Mouse (Mus musculus) kidney, postnatal 0 days (tissue): ENCODE data around the gene Hecw2. TPM values are rescaled to one million over a fixed set of nuclear protein-coding genes. Genes with fewer than 3 reads are reported as not detected.

ENCODE experiments used
- ATAC-seq: fragments of 200-750 bp; cut with Nextera tagmentation; replicated peaks from 2 replicates; pipeline ENCODE4 v1.8.0; 2017; ENCODE audit warnings: low read depth, moderate number of reproducible peaks, moderate TSS enrichment, moderate library complexity; ENCODE audit not compliant: low FRiP score
- DNase-seq: peaks from one replicate; pipeline ENCODE4 v3.0.0-alpha.2; 2016; ENCODE audit warnings: low spot score
- H3K27ac ChIP-seq: fragments of 300-500 bp; sonication (generic); 2 replicates; pipeline ENCODE4 v1.5.1; 2014; ENCODE audit warnings: mild to moderate bottlenecking
- H3K27me3 ChIP-seq: fragments of 300-500 bp; sonication (generic); 2 replicates; pipeline ENCODE4 v1.6.1; 2014; ENCODE audit warnings: low read length, mixed read lengths; ENCODE audit not compliant: insufficient read depth
- H3K36me3 ChIP-seq: fragments of 300-500 bp; sonication (generic); 2 replicates; pipeline ENCODE4 v1.6.1; 2014; ENCODE audit warnings: low read length, mixed read lengths; ENCODE audit not compliant: insufficient read depth
- H3K4me1 ChIP-seq: fragments of 300-500 bp; sonication (generic); replicated peaks from 2 replicates; pipeline ENCODE4 v1.6.1; 2014; ENCODE audit warnings: antibody characterized with exemption, low read length, mixed read lengths; ENCODE audit not compliant: insufficient read depth
- H3K4me2 ChIP-seq: fragments of 300-500 bp; sonication (generic); 2 replicates; pipeline ENCODE4 v1.6.1; 2014; ENCODE audit warnings: mild to moderate bottlenecking, low read length, moderate library complexity, mixed read lengths
- H3K4me3 ChIP-seq: fragments of 300-500 bp; sonication (generic); replicated peaks from 2 replicates; pipeline ENCODE4 v1.5.1; 2014; ENCODE audit warnings: low read depth, low read length
- H3K9ac ChIP-seq: fragments of 300-500 bp; sonication (generic); 2 replicates; pipeline ENCODE4 v1.6.1; 2014; ENCODE audit warnings: low read depth, low read length
- H3K9me3 ChIP-seq: fragments of 300-500 bp; sonication (generic); replicated peaks from 2 replicates; pipeline ENCODE4 v1.6.1; 2016; ENCODE audit warnings: low read length, inconsistent platforms, mixed read lengths
- CTCF ChIP-seq: IDR thresholded peaks from 2 replicates; pipeline ENCODE4 v1.5.1; 2016; ENCODE audit warnings: antibody characterized with exemption, low read depth, mild to moderate bottlenecking, moderate library complexity
- WGBS: fragments of 180-500 bp; shearing (Covaris S2); extraction: QIAGEN DNeasy Blood & Tissue Kit; methylation state at CpG from one replicate; pipeline ENCODE4 v1.1.7; 2014; 5-methylcytosine and 5-hydroxymethylcytosine counted together
- polyA plus RNA-seq: library from polyadenylated mRNA; unstranded; fragments of >200 nt; fragmentation: Nextera tagmentation; extraction: Ambion mirVana; gene quantifications from 2 replicates; pipeline ENCODE4 v1.2.1, GENCODE M21; 2015

The Hecw2 gene
- polyA plus RNA-seq, 1 experiment from 2014 or later, result 2.5 TPM

GRCm38 (mm10) chr1:53818072-53818862 is 376.7 kb downstream of the Hecw2 start:
- WGBS, result 41% methylated on average over 3 of the region's 3 CpGs
- ATAC-seq (no peak), DNase-seq (no peak)
- Histone ChIP-seq H3K4me2 (no peak overlapping the region), H3K4me1 (0 out of 2 replicates have a peak, but pooled peaks cover under 1% of the 10 kb centered on the region), H3K9me3 (no peaks in the 10 kb centered on the region), H3K4me3 (no peak overlapping the region), H3K27ac (no peak overlapping the region), H3K27me3 (no peaks in the 10 kb centered on the region), H3K36me3 (no peaks in the 10 kb centered on the region), H3K9ac (no peak overlapping the region)
- no peak for TF ChIP-seq CTCF

- Histone ChIP-seq H3K36me3 (no peaks in the 10 kb centered on the region), H3K4me3 (no peak overlapping the region), H3K27ac (no peak overlapping the region), H3K27me3 (no peaks in the 10 kb centered on the region), H3K4me1 (no peaks in the 10 kb centered on the region), H3K4me2 (no peak overlapping the region), H3K9ac (no peak overlapping the region), H3K9me3 (no peaks in the 10 kb centered on the region)
- TF ChIP-seq CTCF, result no peak
- 38% methylated on average over 2 of the region's 2 CpGs for WGBS
- ATAC-seq, result peak; percentile 59; the same call in 1 of the 2 replicates
- DNase-seq, result no peak
Observed at GRCm38 (mm10) chr1:53816353-53816752, 378.6 kb downstream of the Hecw2 start.

- Histone ChIP-seq H3K9ac (no peak overlapping the region), H3K4me3 (no peak overlapping the region), H3K9me3 (no peaks in the 10 kb centered on the region), H3K4me1 (no peaks in the 10 kb centered on the region), H3K27me3 (no peaks in the 10 kb centered on the region), H3K4me2 (no peak overlapping the region), H3K27ac (no peak overlapping the region), H3K36me3 (no peaks in the 10 kb centered on the region)
- no peak for DNase-seq
- no peak for ATAC-seq
- no peak for TF ChIP-seq CTCF
- 75% methylated on average over 2 of the region's 2 CpGs for WGBS
Observed at GRCm38 (mm10) chr1:53814077-53814705, 380.8 kb downstream of the Hecw2 start.

GRCm38 (mm10) chr1:53811919-53812318 is 383.0 kb downstream of the Hecw2 start:
- Histone ChIP-seq H3K36me3 (no peaks in the 10 kb centered on the region), H3K9ac (no peak overlapping the region), H3K27me3 (no peaks in the 10 kb centered on the region), H3K4me1 (no peaks in the 10 kb centered on the region), H3K4me3 (no peak overlapping the region), H3K9me3 (no peaks in the 10 kb centered on the region), H3K27ac (no peak overlapping the region), H3K4me2 (no peak overlapping the region)
- WGBS, result 83% methylated on average over 4 of the region's 4 CpGs
- no peak for DNase-seq
- TF ChIP-seq CTCF, result no peak
- ATAC-seq, result no peak

- Histone ChIP-seq H3K4me1 (no peaks in the 10 kb centered on the region), H3K4me3 (no peak overlapping the region), H3K9me3 (no peaks in the 10 kb centered on the region), H3K4me2 (no peak overlapping the region), H3K27me3 (no peaks in the 10 kb centered on the region), H3K27ac (no peak overlapping the region), H3K36me3 (no peaks in the 10 kb centered on the region), H3K9ac (no peak overlapping the region)
- no peak for ATAC-seq
- TF ChIP-seq CTCF, result no peak
- 67% methylated on average over 2 of the region's 2 CpGs for WGBS
- no peak for DNase-seq
Observed at GRCm38 (mm10) chr1:53808229-53808628, 386.7 kb downstream of the Hecw2 start.

GRCm38 (mm10) chr1:53797811-53798210 is 397.2 kb downstream of the Hecw2 start:
- Histone ChIP-seq H3K4me3 (no peak overlapping the region), H3K27ac (no peak overlapping the region), H3K9me3 (no peaks in the 10 kb centered on the region), H3K4me1 (no peaks in the 10 kb centered on the region), H3K9ac (no peak overlapping the region), H3K27me3 (no peaks in the 10 kb centered on the region), H3K4me2 (no peak overlapping the region), H3K36me3 (no peaks in the 10 kb centered on the region)
- DNase-seq, result no peak
- 54% methylated on average over 3 of the region's 3 CpGs for WGBS
- ATAC-seq, result no peak
- TF ChIP-seq CTCF, result no peak
